Mouse (Mus musculus): ENCODE measurements around the gene Alcam.

GRCm38 (mm10) chr16:52432072-52432471, 21.8 kb downstream of the Alcam start:
- TF ChIP-seq GATA1 (IDR thresholded peaks at IDR 0.05; ENCODE audit: borderline replicate concordance, low read length) (no peak), FLI1 (IDR thresholded peaks at IDR 0.05; ENCODE audit: low read length) (no peak)
